ENCODE assay signal across 8 mouse cellular contexts in the genomic region with DNA sequence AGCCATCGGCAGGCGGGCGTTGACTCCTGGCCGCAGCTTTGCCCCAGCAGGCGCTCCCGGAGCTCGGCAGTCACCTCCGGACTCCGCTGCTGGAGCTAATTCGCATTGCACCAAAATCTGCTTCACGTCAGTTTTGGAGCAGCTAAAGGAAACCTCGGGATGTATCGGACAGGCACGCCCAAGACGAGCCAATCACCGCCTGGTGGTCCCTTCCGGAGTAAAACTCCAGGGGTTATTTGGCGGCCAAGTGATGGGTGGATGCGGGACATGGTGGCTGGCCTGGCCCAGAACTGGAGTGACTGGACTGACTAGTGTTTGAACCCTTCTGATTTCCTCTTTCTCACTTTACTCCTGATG. TPM values are rescaled to one million over a fixed set of nuclear protein-coding genes. Genes with fewer than 3 reads are reported as not detected.
DNase-seq lines count a peak whose midpoint lies in the region; ATAC-seq and TF ChIP-seq lines count a peak whose summit lies in the region.

No protein-coding gene starts in this region.

- H3K4me2 ChIP-seq in embryonic facial prominence, embryonic 11.5 days (ENCODE audit: low read depth, low read length), result peak overlapping the region; percentile 99
- H3K4me2 ChIP-seq in hindbrain, embryonic 14.5 days (replicated peaks), result peak overlapping the region; percentile 91
- H3K4me2 ChIP-seq in midbrain, postnatal 0 days (ENCODE audit: low read depth, low read length, poor library complexity, severe bottlenecking), result peak overlapping the region; percentile 73

- peaks cover 4% of the 10 kb centered on the region; the same call in 1 of the 2 replicates for H3K4me1 ChIP-seq in embryonic facial prominence, embryonic 11.5 days (ENCODE audit: control insufficient read depth, insufficient read depth, low read length)
- peaks cover 10% of the 10 kb centered on the region; the same call in 1 of the 2 replicates for H3K4me1 ChIP-seq in hindbrain, embryonic 14.5 days (replicated peaks; ENCODE audit: control insufficient read depth, insufficient read depth, low read length)
- H3K4me1 ChIP-seq in midbrain, postnatal 0 days (ENCODE audit: insufficient read depth, low read length), result peaks cover 3% of the 10 kb centered on the region; the same call in 1 of the 2 replicates

- 1% methylated on average over 19 of the region's 19 CpGs for WGBS in embryonic facial prominence, embryonic 11.5 days
- 0% methylated on average over 19 of the region's 19 CpGs for WGBS in hindbrain, embryonic 14.5 days
- under 1% methylated on average over 19 of the region's 19 CpGs for WGBS in midbrain, postnatal 0 days

- H3K36me3 ChIP-seq in embryonic facial prominence, embryonic 11.5 days (replicated peaks; ENCODE audit: control insufficient read depth, insufficient read depth, low read depth, low read length), result no peaks in the 10 kb centered on the region
- H3K36me3 ChIP-seq in hindbrain, embryonic 14.5 days (replicated peaks; ENCODE audit: control insufficient read depth, insufficient read depth), result no peaks in the 10 kb centered on the region
- H3K36me3 ChIP-seq in midbrain, postnatal 0 days (ENCODE audit: insufficient read depth, low read length), result no peaks in the 10 kb centered on the region

- no peaks in the 10 kb centered on the region for H3K9me3 ChIP-seq in embryonic facial prominence, embryonic 11.5 days (replicated peaks; ENCODE audit: control insufficient read depth, low read length)
- 0 out of 2 replicates have a peak, but pooled peaks cover 3% of the 10 kb centered on the region for H3K9me3 ChIP-seq in hindbrain, embryonic 14.5 days (ENCODE audit: control insufficient read depth, low read length)
- H3K9me3 ChIP-seq in midbrain, postnatal 0 days (ENCODE audit: low read length), result no peaks in the 10 kb centered on the region

- DNase-seq in layer of hippocampus, adult 2 months (ENCODE audit: low spot score in 2 of 2), result no peak
- DNase-seq in layer of hippocampus, adult 9-10 months (ENCODE audit: low spot score), result no peak
- DNase-seq in embryonic facial prominence, embryonic 11.5 days (ENCODE audit: low spot score), result no peak
- peak; percentile 47 for DNase-seq in hindbrain, embryonic 14.5 days (ENCODE audit: low spot score)
- no peak for DNase-seq in midbrain, postnatal 0 days (ENCODE audit: low spot score)
- no peak for DNase-seq in adrenal gland, adult 18-20 months (ENCODE audit: low spot score in 2 of 2)
- DNase-seq in thymus, postnatal 36 days, result no peak

- no peak overlapping the region; the same call in 1 of the 2 replicates for H3K9ac ChIP-seq in embryonic facial prominence, embryonic 11.5 days (replicated peaks; ENCODE audit: low read length)
- H3K9ac ChIP-seq in hindbrain, embryonic 14.5 days, result peak overlapping the region; percentile 73
- H3K9ac ChIP-seq in midbrain, postnatal 0 days (replicated peaks; ENCODE audit: low read length, poor library complexity, severe bottlenecking), result peak overlapping the region; percentile 73

- H3K27me3 ChIP-seq in embryonic facial prominence, embryonic 11.5 days (ENCODE audit: control insufficient read depth, insufficient read depth, low read length), result peaks cover 20% of the 10 kb centered on the region
- peaks cover 12% of the 10 kb centered on the region; the same call in 1 of the 2 replicates for H3K27me3 ChIP-seq in hindbrain, embryonic 14.5 days (ENCODE audit: control insufficient read depth, insufficient read depth, low read length)
- no peaks in the 10 kb centered on the region for H3K27me3 ChIP-seq in midbrain, postnatal 0 days (ENCODE audit: insufficient read depth, low read length)

- ATAC-seq in embryonic facial prominence, embryonic 11.5 days (replicated peaks; ENCODE audit: insufficient number of reproducible peaks, low FRiP score, low TSS enrichment, low read depth), result no peak; the same call in none of the 2 replicates
- ATAC-seq in hindbrain, embryonic 14.5 days (ENCODE audit: low FRiP score), result peak; percentile 35
- ATAC-seq in midbrain, postnatal 0 days (ENCODE audit: low FRiP score), result peak; percentile 57
- no peak for ATAC-seq in activated CD4-positive, CD25-positive, alpha-beta regulatory T cell, adult 4 months

- H3K27ac ChIP-seq in layer of hippocampus, adult 2 months, result peak overlapping the region; percentile 94
- H3K27ac ChIP-seq in embryonic facial prominence, embryonic 11.5 days (replicated peaks; ENCODE audit: low read depth, low read length), result no peak overlapping the region
- 0 out of 2 replicates have a peak overlapping the region, but pooled peaks have one; percentile 80 for H3K27ac ChIP-seq in hindbrain, embryonic 14.5 days
- H3K27ac ChIP-seq in midbrain, postnatal 0 days (ENCODE audit: low read depth, low read length), result peak overlapping the region; percentile 63; the same call in 1 of the 2 replicates

- H3K4me3 ChIP-seq in layer of hippocampus, adult 2 months, result peak overlapping the region; percentile 95
- peak overlapping the region; percentile 63 for H3K4me3 ChIP-seq in embryonic facial prominence, embryonic 11.5 days (ENCODE audit: low read depth, low read length)
- H3K4me3 ChIP-seq in hindbrain, embryonic 14.5 days (replicated peaks; ENCODE audit: low read length), result peak overlapping the region; percentile 74
- peak overlapping the region; percentile 72 for H3K4me3 ChIP-seq in midbrain, postnatal 0 days (ENCODE audit: low read depth, low read length)

- TF ChIP-seq CTCF in layer of hippocampus, adult 2 months (conservative IDR thresholded peaks at IDR 0.05), result no peak; the same call in 1 of the 2 replicates
- TF ChIP-seq CTCF in midbrain, postnatal 0 days (IDR thresholded peaks at IDR 0.05), result no peak

RNA-seq across cellular contexts. Expression of a gene that starts 0.7 kb away (rescaled TPM):
- 100 to 1,000 TPM; 159 to 180 TPM for total RNA-seq in layer of hippocampus, adult 2 months (2021)
- 0.94 and 1.0 TPM in 2 replicates for polyA plus RNA-seq in embryonic facial prominence, embryonic 11.5 days (2014; fragmentation: Nextera tagmentation; extraction: Ambion mirVana)
- 6.7 and 7.7 TPM in 2 replicates for polyA plus RNA-seq in hindbrain, embryonic 14.5 days (2014; fragmentation: Nextera tagmentation; extraction: Ambion mirVana)
- total RNA-seq in midbrain, postnatal 0 days (2014; rRNA removed), result 20.9 and 21.3 TPM in 2 replicates
- polyA plus RNA-seq in midbrain, postnatal 0 days (2015; fragmentation: Nextera tagmentation; extraction: Ambion mirVana), result 6.7 and 8.0 TPM in 2 replicates
- total RNA-seq in adrenal gland, adult 18-20 months (2021), result 1 to 10 TPM; 7.8 to 8.1 TPM
- polyA plus RNA-seq in activated CD4-positive, CD25-positive, alpha-beta regulatory T cell, adult 4 months (2017; shearing (Covaris generic)), result 10 to 100 TPM in 1 of 2 experiments, 1 to 10 TPM in 1; 8.3 to 10.5 TPM

Comparison
In these comparisons a context has a peak if more than half of its experiments do, and no peak if none do; other contexts are left out.
1. ATAC-seq: peak in hindbrain, embryonic 14.5 days (single experiment) and midbrain, postnatal 0 days (single experiment); none in embryonic facial prominence, embryonic 11.5 days (single experiment) and activated CD4-positive, CD25-positive, alpha-beta regulatory T cell, adult 4 months (single experiment).
2. Peak in every context shown above with its lines, with median percentiles within 50 percentile points of each other: H3K4me3 ChIP-seq and H3K4me2 ChIP-seq.